Mouse (Mus musculus): ENCODE data around the gene Cel.
"Not testable (repeated sequence)": the region's sequence is repeated elsewhere in the genome, so short reads cannot be mapped to it uniquely, and the experiment has no call there.

The Cel gene

GRCm38 (mm10) chr2:28517206-28517909 is 45.8 kb downstream of the Cel start:
- peak; percentile 84 for DNase-seq

GRCm38 (mm10) chr2:28514489-28514888 is 48.7 kb downstream of the Cel start:
- peak; percentile 93 for DNase-seq

GRCm38 (mm10) chr2:28513431-28514370 is 49.5 kb downstream of the Cel start:
- DNase-seq, result peak; percentile 32

GRCm38 (mm10) chr2:28512798-28513401 is 50.3 kb downstream of the Cel start, which contains the start of gene Ralgds:
TSS of gene Ralgds (plus strand) at chr2:28513125.
- peak; percentile 43 for DNase-seq

- DNase-seq, result not testable (repeated sequence)
These were observed 51.6 kb downstream of the Cel start for GRCm38 (mm10) chr2:28511600-28511999.

GRCm38 (mm10) chr2:28506291-28506690 is 56.9 kb downstream of the Cel start:
- no peak for DNase-seq

GRCm38 (mm10) chr2:28505795-28506194 is 57.4 kb downstream of the Cel start, which contains the start of gene Gm10134:
TSS of gene Gm10134 (plus strand) at chr2:28506095.
- no peak for DNase-seq

Data from right cerebral cortex, postnatal 14 days (tissue).